Mouse (Mus musculus) liver, embryonic 14.5 days (tissue): ENCODE measurements around the gene Mpp3. TPM values are rescaled to one million over a fixed set of nuclear protein-coding genes. Genes with fewer than 3 reads are reported as not detected.

ENCODE experiments used
- ATAC-seq: fragments of 200-750 bp; cut with Nextera tagmentation; 2 replicates; pipeline ENCODE4 v1.8.0; 2017; ENCODE audit warnings: moderate number of reproducible peaks, mild to moderate bottlenecking, moderate library complexity; ENCODE audit not compliant: insufficient read depth
- DNase-seq, 3 experiments: peaks; one replicate each; pipeline ENCODE4 v3.0.0-alpha.2; 2012 to 2013; ENCODE audit warnings: low read depth in 3 of 3, low spot score in 3 of 3
- H3K27ac ChIP-seq: fragments of 300-500 bp; sonication (generic); 2 replicates; pipeline ENCODE4 v1.5.1; 2014; ENCODE audit warnings: moderate library complexity, mild to moderate bottlenecking, control low read depth, inconsistent platforms
- H3K27me3 ChIP-seq: fragments of 300-500 bp; sonication (generic); 2 replicates; pipeline ENCODE4 v1.6.1; 2014; ENCODE audit warnings: mild to moderate bottlenecking, low read length, moderate library complexity; ENCODE audit not compliant: control insufficient read depth, insufficient read depth
- H3K36me3 ChIP-seq: fragments of 300-500 bp; sonication (generic); replicated peaks from 2 replicates; pipeline ENCODE4 v1.6.1; 2014; ENCODE audit warnings: low read depth; ENCODE audit not compliant: control insufficient read depth, insufficient read depth
- H3K4me1 ChIP-seq, 2 experiments: fragments of 200-500 bp in 1 of 2; fragments of 300-500 bp in 1 of 2; sonication (generic) in 1 of 2; replicated peaks; 2 replicates each; pipeline ENCODE4 v1.6.1; 2012 to 2014; ENCODE audit warnings: antibody characterized with exemption in 1 of 2, inconsistent platforms in 1 of 2, low read length in 1 of 2; ENCODE audit not compliant: control insufficient read depth in 2 of 2, insufficient read depth in 2 of 2
- H3K4me2 ChIP-seq: fragments of 300-500 bp; sonication (generic); 2 replicates; pipeline ENCODE4 v1.6.1; 2014; ENCODE audit warnings: low read depth, mild to moderate bottlenecking, control low read depth, moderate library complexity
- H3K4me3 ChIP-seq, 2 experiments: fragments of 200-500 bp in 1 of 2; fragments of 300-500 bp in 1 of 2; sonication (generic) in 1 of 2; 2 replicates each; pipeline ENCODE4 v1.5.1; 2012 to 2014; ENCODE audit warnings: low read depth in 2 of 2, low read length in 2 of 2, mild to moderate bottlenecking in 2 of 2, control low read depth in 1 of 2, inconsistent platforms in 1 of 2, moderate library complexity in 1 of 2; ENCODE audit not compliant: insufficient read depth in 1 of 2
- H3K9ac ChIP-seq: fragments of 300-500 bp; sonication (generic); replicated peaks from 2 replicates; pipeline ENCODE4 v1.6.1; 2014; ENCODE audit warnings: mild to moderate bottlenecking, control low read depth, moderate library complexity
- H3K9me3 ChIP-seq: fragments of 300-500 bp; sonication (generic); 2 replicates; pipeline ENCODE4 v1.6.1; 2016; ENCODE audit warnings: low read length, mixed read lengths; ENCODE audit not compliant: control insufficient read depth
- CTCF ChIP-seq: IDR thresholded peaks from 2 replicates; pipeline ENCODE4 v1.5.1; 2016; ENCODE audit warnings: antibody characterized with exemption, low read depth, control low read depth
- EP300 ChIP-seq: IDR thresholded peaks from 2 replicates; pipeline ENCODE4 v1.6.1; 2016; ENCODE audit warnings: antibody characterized with exemption, low read depth
- WGBS: fragments of 180-500 bp; shearing (Covaris S2); extraction: QIAGEN DNeasy Blood & Tissue Kit; methylation state at CpG from one replicate; pipeline ENCODE4 v1.1.7; 2014; ENCODE audit not compliant: insufficient replicate concordance; 5-methylcytosine and 5-hydroxymethylcytosine counted together
- polyA plus RNA-seq, 2 experiments: library from polyadenylated mRNA; depleted of rRNA in 1 of 2; stranded (reverse) in 1 of 2; unstranded in 1 of 2; fragments of >200 nt; fragmentation: Nextera tagmentation in 1 of 2; extraction: Ambion mirVana in 1 of 2; gene quantifications; 2 replicates each; pipeline versions ENCODE4 v1.2.1 to v1.2.3; 2012 to 2014

The Mpp3 gene
- polyA plus RNA-seq, 2 experiments: 0.21 TPM; not detected in 1

DNA sequence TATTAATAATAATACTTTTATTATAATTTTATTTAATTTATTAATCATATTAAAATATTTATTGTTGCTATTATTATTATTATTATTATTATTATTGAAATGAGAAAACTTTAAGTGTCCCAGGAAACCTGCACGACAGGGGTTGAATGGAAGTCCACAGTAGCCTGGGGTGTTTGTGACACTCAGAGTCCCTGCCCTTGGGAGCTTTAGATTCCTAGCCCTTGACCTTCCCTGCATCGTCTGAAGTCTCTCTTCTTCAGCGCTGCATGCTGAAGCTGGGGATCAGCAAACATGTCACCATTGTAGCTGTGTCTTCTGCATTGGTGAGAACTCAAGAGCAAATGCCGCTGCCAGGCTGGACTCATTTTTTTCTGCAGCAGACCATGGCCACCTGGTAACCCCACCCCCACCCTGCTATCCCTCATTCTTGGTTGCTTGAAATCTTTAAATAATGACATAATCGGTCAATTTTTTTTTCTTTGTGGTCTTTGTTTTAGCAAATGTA lies 7.2 kb upstream of the Mpp3 start:
- Histone ChIP-seq H3K9me3 (no peaks in the 10 kb centered on the region), H3K4me2 (no peak overlapping the region), H3K9ac (no peak overlapping the region), H3K36me3 (no peaks in the 10 kb centered on the region), H3K4me3 (no peak overlapping the region), H3K4me1 (no peaks in the 10 kb centered on the region), H3K27me3 (no peaks in the 10 kb centered on the region; the same call in 1 of the 2 replicates), H3K27ac (no peak overlapping the region)
- WGBS: 64% methylated on average over 5 of the region's 5 CpGs
- ATAC-seq (no peak), DNase-seq (no peak)
- TF ChIP-seq CTCF (no peak), EP300 (no peak)

DNA sequence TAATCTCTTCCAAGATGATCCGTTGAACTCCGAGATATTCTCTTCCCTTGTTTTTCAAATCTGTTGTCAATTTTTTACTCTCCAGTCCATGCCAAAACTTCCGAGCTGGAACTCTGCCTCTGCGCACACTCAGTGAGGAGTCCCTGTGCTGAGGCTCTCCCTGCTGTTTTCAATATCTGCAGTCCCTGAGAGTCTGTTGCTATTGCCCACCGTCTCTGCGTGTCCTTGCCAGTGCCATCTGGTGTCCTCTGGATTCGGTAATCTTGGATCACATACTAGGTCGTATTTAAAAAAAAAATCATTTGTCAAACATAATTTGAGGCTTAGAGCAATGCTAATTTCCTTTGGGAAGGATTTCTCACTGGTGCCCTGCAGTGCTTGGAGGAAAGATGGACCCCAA lies 6.6 kb upstream of the Mpp3 start:
- WGBS: 71% methylated on average over 8 of the region's 8 CpGs
- Histone ChIP-seq H3K4me2 (no peak overlapping the region), H3K36me3 (no peaks in the 10 kb centered on the region), H3K4me3 (no peak overlapping the region), H3K9ac (no peak overlapping the region), H3K9me3 (no peaks in the 10 kb centered on the region), H3K4me1 (peaks cover 0 to 1% of the 10 kb centered on the region in 2 experiments; a peak in 1 of 4 replicates), H3K27ac (no peak overlapping the region), H3K27me3 (no peaks in the 10 kb centered on the region)
- no peak for DNase-seq
- ATAC-seq: no peak
- TF ChIP-seq EP300 (no peak), CTCF (no peak)

GRCm38 (mm10) chr11:102033055-102033591 lies 4.9 kb upstream of the Mpp3 start:
- DNase-seq (no peak), ATAC-seq (no peak)
- H3K27me3 ChIP-seq: peaks cover 2% of the 10 kb centered on the region
- H3K36me3 ChIP-seq: no peaks in the 10 kb centered on the region
- H3K27ac ChIP-seq: no peak overlapping the region
- no peaks in the 10 kb centered on the region for H3K9me3 ChIP-seq
- H3K4me2 ChIP-seq: no peak overlapping the region
- 70% methylated on average over 12 of the region's 12 CpGs for whole genome bisulfite sequencing
- TF ChIP-seq EP300 (no peak), CTCF (no peak)
- H3K9ac ChIP-seq: no peak overlapping the region
- no peak overlapping the region for H3K4me3 ChIP-seq
- peaks cover 6 to 7% of the 10 kb centered on the region in 2 experiments; a peak in 3 of 4 replicates for H3K4me1 ChIP-seq

GRCm38 (mm10) chr11:102031149-102031548 lies 2.9 kb upstream of the Mpp3 start:
- Histone ChIP-seq H3K9ac (no peak overlapping the region), H3K27me3 (peaks cover 21% of the 10 kb centered on the region), H3K27ac (no peak overlapping the region), H3K36me3 (no peaks in the 10 kb centered on the region), H3K9me3 (no peaks in the 10 kb centered on the region), H3K4me1 (peaks cover 6 to 7% of the 10 kb centered on the region in 2 experiments; a peak in 3 of 4 replicates), H3K4me3 (no peak overlapping the region), H3K4me2 (no peak overlapping the region)
- ATAC-seq (no peak), DNase-seq (no peak)
- WGBS: 70% methylated on average over 7 of the region's 7 CpGs
- no peak for TF ChIP-seq CTCF
- TF ChIP-seq EP300: no peak

- Histone ChIP-seq H3K27ac (no peak overlapping the region), H3K4me3 (no peak overlapping the region), H3K36me3 (no peaks in the 10 kb centered on the region), H3K27me3 (peaks cover 33% of the 10 kb centered on the region), H3K9me3 (no peaks in the 10 kb centered on the region), H3K9ac (no peak overlapping the region), H3K4me1 (peaks cover 6 to 7% of the 10 kb centered on the region in 2 experiments; a peak in 3 of 4 replicates), H3K4me2 (no peak overlapping the region)
- TF ChIP-seq EP300 (no peak), CTCF (peak; percentile 21)
- ATAC-seq (no peak), DNase-seq (no peak)
- 38% methylated on average over 7 of the region's 7 CpGs for WGBS
These were observed 1.7 kb upstream of the Mpp3 start for GRCm38 (mm10) chr11:102029966-102030365.
